ENCODE assay signal across 8 mouse cellular contexts in genomic region chr6:135065236-135065957, GRCm38 (mm10).
DNase-seq lines count a peak whose midpoint lies in the region.

Gene Gprc5a, plus strand, starts transcription at chr6:135065651.

- DNase-seq in urinary bladder, adult 18-20 months (ENCODE audit: low spot score in 2 of 2) = peak; percentile 50 to 53
- DNase-seq in urinary bladder, postnatal 10 days (ENCODE audit: low spot score) = no peak
- DNase-seq in embryo, embryonic 11 days = peak; percentile 84
- peak; percentile 49 to 57 for DNase-seq in heart, adult 9 months (ENCODE audit: low spot score in 2 of 2)
- DNase-seq in kidney, adult 9 months = peak; percentile 46
- DNase-seq in lung, postnatal 14 days = peak; percentile 83
- peak; percentile 61 for DNase-seq in retina, embryonic 14.5 days (ENCODE audit: low spot score)
- DNase-seq in right cerebral cortex, postnatal 14 days = no peak

Comparison
In these comparisons a context has a peak if more than half of its experiments do, and no peak if none do; other contexts are left out.
1. DNase-seq: peak in urinary bladder, adult 18-20 months (2 of 2), embryo, embryonic 11 days (single experiment), heart, adult 9 months (2 of 2), kidney, adult 9 months (single experiment), lung, postnatal 14 days (single experiment) and retina, embryonic 14.5 days (single experiment); none in urinary bladder, postnatal 10 days (single experiment) and right cerebral cortex, postnatal 14 days (single experiment).